Mouse (Mus musculus) liver, embryonic 14.5 days (tissue): ENCODE data around the gene Pgrmc1. TPM values are rescaled to one million over a fixed set of nuclear protein-coding genes. Genes with fewer than 3 reads are reported as not detected.
A peak's percentile ranks its signal among the peaks of the same experiment; 100 is the strongest.

Experiments
- ATAC-seq: fragments of 200-750 bp; cut with Nextera tagmentation; 2 replicates; pipeline ENCODE4 v1.8.0; 2017; ENCODE audit warnings: moderate number of reproducible peaks, mild to moderate bottlenecking, moderate library complexity; ENCODE audit not compliant: insufficient read depth
- DNase-seq, 3 experiments: peaks; one replicate each; pipeline ENCODE4 v3.0.0-alpha.2; 2012 to 2013; ENCODE audit warnings: low read depth in 3 of 3, low spot score in 3 of 3
- H3K27ac ChIP-seq: fragments of 300-500 bp; sonication (generic); 2 replicates; pipeline ENCODE4 v1.5.1; 2014; ENCODE audit warnings: moderate library complexity, mild to moderate bottlenecking, control low read depth, inconsistent platforms
- H3K27me3 ChIP-seq: fragments of 300-500 bp; sonication (generic); 2 replicates; pipeline ENCODE4 v1.6.1; 2014; ENCODE audit warnings: mild to moderate bottlenecking, low read length, moderate library complexity; ENCODE audit not compliant: control insufficient read depth, insufficient read depth
- H3K36me3 ChIP-seq: fragments of 300-500 bp; sonication (generic); replicated peaks from 2 replicates; pipeline ENCODE4 v1.6.1; 2014; ENCODE audit warnings: low read depth; ENCODE audit not compliant: control insufficient read depth, insufficient read depth
- H3K4me1 ChIP-seq, 2 experiments: fragments of 200-500 bp in 1 of 2; fragments of 300-500 bp in 1 of 2; sonication (generic) in 1 of 2; replicated peaks; 2 replicates each; pipeline ENCODE4 v1.6.1; 2012 to 2014; ENCODE audit warnings: antibody characterized with exemption in 1 of 2, inconsistent platforms in 1 of 2, low read length in 1 of 2; ENCODE audit not compliant: control insufficient read depth in 2 of 2, insufficient read depth in 2 of 2
- H3K4me2 ChIP-seq: fragments of 300-500 bp; sonication (generic); 2 replicates; pipeline ENCODE4 v1.6.1; 2014; ENCODE audit warnings: low read depth, mild to moderate bottlenecking, control low read depth, moderate library complexity
- H3K4me3 ChIP-seq, 2 experiments: fragments of 200-500 bp in 1 of 2; fragments of 300-500 bp in 1 of 2; sonication (generic) in 1 of 2; 2 replicates each; pipeline ENCODE4 v1.5.1; 2012 to 2014; ENCODE audit warnings: low read depth in 2 of 2, low read length in 2 of 2, mild to moderate bottlenecking in 2 of 2, control low read depth in 1 of 2, inconsistent platforms in 1 of 2, moderate library complexity in 1 of 2; ENCODE audit not compliant: insufficient read depth in 1 of 2
- H3K9ac ChIP-seq: fragments of 300-500 bp; sonication (generic); replicated peaks from 2 replicates; pipeline ENCODE4 v1.6.1; 2014; ENCODE audit warnings: mild to moderate bottlenecking, control low read depth, moderate library complexity
- H3K9me3 ChIP-seq: fragments of 300-500 bp; sonication (generic); 2 replicates; pipeline ENCODE4 v1.6.1; 2016; ENCODE audit warnings: low read length, mixed read lengths; ENCODE audit not compliant: control insufficient read depth
- CTCF ChIP-seq: IDR thresholded peaks from 2 replicates; pipeline ENCODE4 v1.5.1; 2016; ENCODE audit warnings: antibody characterized with exemption, low read depth, control low read depth
- EP300 ChIP-seq: IDR thresholded peaks from 2 replicates; pipeline ENCODE4 v1.6.1; 2016; ENCODE audit warnings: antibody characterized with exemption, low read depth
- WGBS: fragments of 180-500 bp; shearing (Covaris S2); extraction: QIAGEN DNeasy Blood & Tissue Kit; methylation state at CpG from one replicate; pipeline ENCODE4 v1.1.7; 2014; ENCODE audit not compliant: insufficient replicate concordance; 5-methylcytosine and 5-hydroxymethylcytosine counted together
- polyA plus RNA-seq, 2 experiments: library from polyadenylated mRNA; depleted of rRNA in 1 of 2; stranded (reverse) in 1 of 2; unstranded in 1 of 2; fragments of >200 nt; fragmentation: Nextera tagmentation in 1 of 2; extraction: Ambion mirVana in 1 of 2; gene quantifications; 2 replicates each; pipeline versions ENCODE4 v1.2.1 to v1.2.3; 2012 to 2014

Pgrmc1 gene
- polyA plus RNA-seq, 2 experiments = 48.6 to 102 TPM

DNA sequence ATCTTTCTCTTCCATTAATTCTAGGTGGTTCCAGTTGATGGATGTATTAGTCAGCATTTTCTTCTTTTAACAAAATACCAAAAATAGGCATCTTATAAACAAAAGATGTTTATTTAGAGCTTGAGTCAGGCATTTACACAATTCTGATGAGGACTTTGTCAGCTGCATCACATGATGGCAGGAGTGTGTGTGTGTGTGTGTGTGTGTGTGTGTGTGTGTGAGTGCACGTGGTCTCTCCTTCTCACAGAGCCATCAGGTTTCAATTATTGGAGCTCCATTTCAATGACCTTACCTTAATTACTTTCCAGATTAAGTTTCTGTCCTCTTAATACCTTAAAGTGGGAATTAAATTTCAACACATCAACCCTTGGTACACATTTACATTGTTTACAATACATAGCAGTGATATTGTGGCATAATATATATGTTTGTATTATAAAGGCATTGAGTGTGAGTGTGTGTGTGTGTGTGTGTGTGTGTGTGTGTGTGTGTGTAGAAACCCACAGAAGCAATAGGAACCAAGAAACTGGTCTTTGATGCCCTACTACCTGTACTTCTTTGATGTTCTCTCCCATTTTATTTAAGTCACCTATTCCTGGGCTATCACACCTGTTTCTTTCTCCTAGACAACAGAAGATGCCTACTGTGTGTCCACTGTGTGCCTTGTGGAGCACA, 11.2 kb upstream of the Pgrmc1 start:
- WGBS = 58% methylated on average over 1 of the region's 1 CpGs
- Histone ChIP-seq H3K4me1 (no peaks in the 10 kb centered on the region), H3K9ac (no peak overlapping the region), H3K36me3 (no peaks in the 10 kb centered on the region), H3K27ac (no peak overlapping the region), H3K27me3 (no peaks in the 10 kb centered on the region), H3K4me3 (no peak overlapping the region), H3K4me2 (no peak overlapping the region), H3K9me3 (no peaks in the 10 kb centered on the region)
- TF ChIP-seq EP300 (no peak), CTCF (no peak)
- no peak for ATAC-seq
- no peak for DNase-seq

DNA sequence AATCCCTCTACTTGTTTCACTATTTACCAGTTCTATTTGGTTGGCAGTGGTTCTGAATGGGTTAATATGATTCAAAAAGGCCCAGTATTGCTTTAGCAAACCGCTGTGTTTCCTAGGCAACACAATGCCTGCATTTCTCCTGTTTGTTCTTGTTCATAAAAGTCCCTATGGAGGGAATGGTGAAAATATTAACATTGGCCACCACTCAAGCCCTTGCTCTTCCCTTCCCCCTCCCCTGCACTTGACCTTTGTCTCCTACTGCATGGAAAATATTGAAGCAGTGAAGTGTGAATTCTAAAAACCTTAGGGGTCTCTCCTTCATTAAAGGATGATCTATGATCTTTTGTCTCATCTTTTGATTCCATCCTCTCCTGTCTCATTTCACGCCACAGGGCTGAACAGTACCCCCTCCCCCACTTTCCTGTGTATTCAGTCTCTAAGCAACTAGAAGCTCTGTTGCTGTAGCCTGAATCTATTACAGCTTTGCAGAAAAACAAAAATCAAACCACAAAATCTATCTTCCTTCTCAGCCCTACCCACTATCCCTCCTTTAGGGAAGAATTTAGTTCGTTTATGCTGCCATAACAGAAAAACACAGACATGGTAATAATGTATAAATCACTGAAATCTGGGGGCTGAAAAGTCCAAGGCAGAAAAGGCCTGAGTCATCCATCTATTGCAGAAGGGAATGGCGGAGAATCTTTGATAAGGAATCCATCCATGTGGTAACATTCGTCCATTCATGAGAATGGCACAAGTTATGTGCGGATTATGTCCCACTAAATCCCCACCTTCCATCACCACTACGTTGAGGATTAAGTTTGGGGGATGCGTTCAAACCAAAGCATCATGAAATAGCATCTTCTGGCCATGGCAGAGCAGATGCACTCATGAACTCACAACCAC, 10.4 kb upstream of the Pgrmc1 start:
- 53% methylated on average over 8 of the region's 8 CpGs for WGBS
- Histone ChIP-seq H3K27ac (no peak overlapping the region), H3K36me3 (no peaks in the 10 kb centered on the region), H3K27me3 (no peaks in the 10 kb centered on the region), H3K4me1 (no peaks in the 10 kb centered on the region), H3K9ac (no peak overlapping the region), H3K4me3 (no peak overlapping the region), H3K4me2 (no peak overlapping the region), H3K9me3 (no peaks in the 10 kb centered on the region)
- DNase-seq = no peak
- no peak for TF ChIP-seq CTCF
- no peak for TF ChIP-seq EP300
- ATAC-seq = no peak

DNA sequence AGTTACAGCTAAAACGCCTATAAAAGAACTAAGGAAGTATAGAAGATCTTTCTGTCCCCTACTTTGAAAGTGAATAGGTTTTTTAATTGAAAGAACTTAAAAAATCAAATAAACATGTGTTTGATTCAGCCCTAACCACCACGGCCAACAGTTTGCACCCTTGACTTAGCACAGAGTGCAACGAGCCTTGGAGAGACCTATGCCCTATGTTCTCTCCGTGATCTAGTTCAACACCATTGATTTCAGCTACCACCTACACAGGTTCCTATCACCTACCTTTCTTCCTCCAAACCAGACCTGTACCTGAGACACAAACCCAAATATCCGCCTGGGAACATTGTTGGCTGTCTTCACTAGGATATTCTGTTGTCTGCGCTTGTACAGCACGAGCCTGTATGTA, 7.7 kb upstream of the Pgrmc1 start:
- WGBS = 51% methylated on average over 7 of the region's 7 CpGs
- no peak overlapping the region for H3K27ac ChIP-seq
- H3K4me1 ChIP-seq = no peaks in the 10 kb centered on the region
- no peaks in the 10 kb centered on the region for H3K36me3 ChIP-seq
- DNase-seq (no peak), ATAC-seq (no peak)
- TF ChIP-seq CTCF (no peak), EP300 (no peak)
- H3K27me3 ChIP-seq = no peaks in the 10 kb centered on the region
- no peaks in the 10 kb centered on the region for H3K9me3 ChIP-seq
- no peak overlapping the region for H3K4me2 ChIP-seq
- no peak overlapping the region for H3K9ac ChIP-seq
- no peak overlapping the region for H3K4me3 ChIP-seq

DNA sequence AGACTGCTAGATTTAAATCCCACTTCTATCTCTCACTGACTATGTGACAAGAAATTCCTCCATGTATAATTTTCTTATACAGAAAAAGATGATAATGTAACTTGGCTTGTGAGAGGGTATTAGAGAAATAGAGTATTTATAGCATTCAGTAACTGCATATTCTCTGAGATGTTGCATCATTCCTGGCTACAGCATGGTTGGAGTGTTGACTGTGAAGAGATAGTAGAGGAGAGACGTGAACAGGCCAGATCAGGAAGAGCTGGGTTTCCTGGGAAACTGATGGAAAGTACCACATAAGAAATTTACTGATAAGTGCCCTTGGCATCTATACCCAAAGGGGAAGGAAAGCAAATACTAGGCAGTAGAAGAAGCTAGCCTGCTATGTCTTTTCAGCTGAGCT, 6.9 kb upstream of the Pgrmc1 start:
- ATAC-seq = no peak
- TF ChIP-seq CTCF = no peak
- no peak for TF ChIP-seq EP300
- Histone ChIP-seq H3K9ac (no peak overlapping the region), H3K36me3 (no peaks in the 10 kb centered on the region), H3K9me3 (no peaks in the 10 kb centered on the region), H3K27me3 (no peaks in the 10 kb centered on the region), H3K27ac (no peak overlapping the region), H3K4me2 (no peak overlapping the region), H3K4me3 (no peak overlapping the region), H3K4me1 (no peaks in the 10 kb centered on the region)
- WGBS = 19% methylated on average over 1 of the region's 1 CpGs
- DNase-seq = no peak

DNA sequence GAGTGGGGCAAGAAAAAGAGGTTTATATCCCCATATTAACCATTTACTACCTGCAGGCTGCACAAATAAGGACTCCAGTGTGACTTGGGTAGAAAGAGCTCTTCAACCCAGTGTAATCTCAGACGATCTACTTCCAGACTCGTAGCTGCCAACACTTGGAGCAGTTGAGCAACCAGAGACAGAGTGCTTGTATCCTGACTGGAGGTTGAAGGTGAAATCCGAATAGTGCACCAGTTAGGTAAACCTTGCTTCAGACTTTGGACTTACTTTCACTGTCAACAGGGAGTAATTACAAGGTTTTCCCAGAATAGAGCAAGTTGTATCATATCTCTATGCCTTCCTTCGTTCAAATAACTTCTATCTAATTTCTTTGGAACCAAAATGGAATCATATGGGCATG, 6.5 kb upstream of the Pgrmc1 start:
- H3K4me2 ChIP-seq = no peak overlapping the region
- ATAC-seq (peak; percentile 39; the same call in 1 of the 2 replicates), DNase-seq (no peak)
- H3K36me3 ChIP-seq = no peaks in the 10 kb centered on the region
- TF ChIP-seq CTCF (no peak), EP300 (no peak)
- H3K4me3 ChIP-seq = no peak overlapping the region
- 45% methylated on average over 4 of the region's 4 CpGs for WGBS
- no peaks in the 10 kb centered on the region for H3K9me3 ChIP-seq
- no peak overlapping the region for H3K27ac ChIP-seq
- H3K27me3 ChIP-seq = no peaks in the 10 kb centered on the region
- no peak overlapping the region for H3K9ac ChIP-seq
- no peaks in the 10 kb centered on the region for H3K4me1 ChIP-seq
